Mouse (Mus musculus) c-Kit-positive CD71-positive TER-119-positive erythroid progenitor cells, embryonic 14.5 days (primary cell): Measurements from ENCODE around the gene Zdhhc11.

Experiments used
- DNase-seq: peaks from one replicate; pipeline ENCODE4 v3.0.0-alpha.2; 2013; ENCODE audit warnings: low spot score

Gene Zdhhc11

GRCm38 (mm10) chr13:73963551-73963950, at the start of gene Zdhhc11:
Gene Zdhhc11 (plus strand): TSS chr13:73963851.
- DNase-seq, result no peak

DNA sequence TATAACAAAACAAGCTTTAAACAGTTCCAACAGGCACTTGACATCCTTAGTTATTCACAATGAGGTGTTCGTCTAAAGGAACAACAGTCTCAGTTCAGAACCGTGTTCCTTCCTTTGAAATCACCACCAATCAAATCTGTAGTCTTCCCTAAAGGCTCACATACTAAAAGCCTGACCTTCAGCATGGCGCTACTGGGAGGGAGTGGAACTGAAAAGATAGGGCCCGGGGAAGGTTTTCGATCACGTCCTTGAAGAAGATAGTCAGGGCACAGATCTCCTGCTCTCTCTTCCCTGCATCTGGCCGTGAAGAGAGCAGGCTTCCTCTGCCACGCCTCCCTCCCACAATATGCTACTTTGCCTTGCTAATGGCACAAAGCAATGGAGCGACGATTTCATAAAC, 31.4 kb upstream of the Zdhhc11 start:
- DNase-seq, result no peak

- DNase-seq, result peak; percentile 34
Observed at GRCm38 (mm10) chr13:73936938-73937320, 26.7 kb upstream of the Zdhhc11 start.

DNA sequence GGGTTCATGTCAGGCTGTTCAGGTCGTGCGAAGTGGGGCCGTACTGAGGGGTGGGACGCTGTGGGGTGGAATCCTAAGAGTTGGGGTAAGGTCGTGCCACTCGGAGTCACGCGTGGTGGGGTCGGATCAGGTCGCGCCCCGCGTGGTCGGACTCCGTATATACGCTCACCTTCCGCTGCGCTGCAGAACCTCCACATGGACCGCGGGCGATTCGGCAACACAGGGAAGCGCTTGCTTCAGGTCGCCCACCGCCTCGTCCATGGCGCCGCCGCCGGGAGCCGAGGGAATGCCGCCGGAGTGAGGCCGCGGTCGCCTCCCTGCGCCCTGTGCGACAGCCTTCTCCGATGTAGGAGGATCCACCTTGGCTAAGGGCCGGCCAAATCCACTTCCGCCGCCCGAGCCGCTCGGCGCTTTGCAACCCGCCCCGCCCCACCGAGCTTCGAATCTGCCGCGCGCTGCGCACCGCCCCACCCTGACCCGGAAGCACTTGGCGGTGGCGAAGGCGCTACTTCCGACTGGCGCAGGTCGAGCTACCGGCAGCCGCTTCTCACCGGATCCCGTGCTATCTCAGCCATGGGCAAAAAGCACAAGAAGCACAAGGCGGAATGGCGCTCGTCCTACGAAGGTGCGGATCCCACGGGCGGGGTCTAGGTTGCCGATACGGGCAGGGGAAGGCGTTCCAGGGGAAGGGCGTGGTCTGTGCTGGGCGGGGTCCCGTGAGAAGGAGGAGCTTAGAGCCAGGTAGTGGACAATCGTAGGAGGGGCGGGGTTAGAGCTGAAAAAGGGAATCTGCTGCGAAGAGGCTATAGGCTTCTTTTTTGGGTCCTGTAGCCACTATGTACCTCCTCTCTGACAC, 26.1 kb upstream of the Zdhhc11 start, which contains the start of the genes Trip13 and Brd9:
Trip13 (minus strand) TSS at position 464 of the 856 bp plus-strand sequence.
Brd9 (plus strand) TSS at position 491 of the 856 bp plus-strand sequence.
- peak; percentile 90 for DNase-seq

- no peak for DNase-seq
Observed at GRCm38 (mm10) chr13:73938177-73938560, 25.5 kb upstream of the Zdhhc11 start.

DNA sequence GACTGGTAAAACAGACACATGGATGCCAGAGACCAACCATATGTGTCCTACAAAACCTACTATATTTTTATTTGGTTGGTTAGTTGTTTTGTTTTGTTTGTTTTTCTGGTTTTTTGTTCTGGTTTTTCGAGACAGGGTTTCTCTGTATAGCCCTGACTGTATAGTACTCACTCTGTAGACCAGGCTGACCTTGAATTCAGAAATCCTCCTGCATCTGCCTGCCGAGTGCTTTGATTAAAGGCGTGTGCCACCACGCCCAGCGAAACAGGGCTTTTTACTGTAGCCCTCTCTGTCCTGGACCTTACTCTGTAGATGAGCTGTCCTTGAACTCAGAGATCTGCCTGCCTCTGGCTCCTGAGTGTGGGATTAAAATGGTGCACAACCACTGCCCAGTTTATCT, 24.6 kb upstream of the Zdhhc11 start:
- DNase-seq, result no peak

DNA sequence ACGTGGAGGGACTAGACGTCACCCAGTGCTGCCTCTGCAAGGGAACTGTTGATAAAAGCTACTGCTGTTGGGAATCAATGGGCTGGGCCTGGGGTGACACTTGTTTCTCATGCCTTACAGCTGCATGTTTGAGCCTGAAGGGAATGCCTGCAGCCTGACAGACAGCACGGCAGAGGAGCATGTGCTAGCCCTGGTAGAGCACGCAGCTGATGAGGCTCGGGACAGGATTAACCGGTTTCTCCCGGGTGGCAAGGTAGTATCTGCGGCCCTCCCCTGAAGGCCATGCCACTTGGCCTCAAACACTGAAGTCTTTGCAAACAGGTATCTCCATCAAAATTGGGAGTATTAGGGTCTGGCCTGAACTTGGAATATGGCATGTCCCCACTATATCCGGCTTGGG, 19.0 kb upstream of the Zdhhc11 start:
- DNase-seq, result no peak

DNA sequence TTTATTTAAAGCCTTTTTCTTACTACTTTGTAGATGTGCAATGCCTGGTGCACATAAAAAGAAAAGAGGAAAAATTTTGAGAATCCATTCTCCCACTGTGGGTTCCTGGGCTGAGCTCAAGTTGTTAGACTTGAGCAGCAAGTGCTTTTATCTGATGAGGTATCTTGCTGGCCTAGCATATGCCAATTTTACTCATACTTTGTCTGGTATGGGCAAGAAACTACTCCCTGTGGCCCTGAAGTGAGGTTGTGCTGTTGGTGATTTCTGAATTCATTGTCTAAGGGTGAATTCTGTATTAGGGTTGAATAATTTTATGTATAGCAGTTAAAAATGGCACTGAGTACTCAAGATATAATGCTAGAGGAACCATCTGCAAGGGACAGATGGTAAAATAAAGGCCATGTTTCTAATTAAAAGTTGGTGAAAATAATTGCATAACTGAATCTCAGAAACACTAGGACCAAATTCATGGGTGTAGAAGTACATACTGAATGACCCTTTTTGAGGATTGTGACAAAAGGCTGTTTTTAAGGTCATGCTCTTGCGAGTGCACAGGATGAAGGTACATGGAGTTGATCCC, 10.0 kb upstream of the Zdhhc11 start:
- DNase-seq, result no peak

GRCm38 (mm10) chr13:73954666-73955065, 9.0 kb upstream of the Zdhhc11 start:
- DNase-seq, result no peak

DNA sequence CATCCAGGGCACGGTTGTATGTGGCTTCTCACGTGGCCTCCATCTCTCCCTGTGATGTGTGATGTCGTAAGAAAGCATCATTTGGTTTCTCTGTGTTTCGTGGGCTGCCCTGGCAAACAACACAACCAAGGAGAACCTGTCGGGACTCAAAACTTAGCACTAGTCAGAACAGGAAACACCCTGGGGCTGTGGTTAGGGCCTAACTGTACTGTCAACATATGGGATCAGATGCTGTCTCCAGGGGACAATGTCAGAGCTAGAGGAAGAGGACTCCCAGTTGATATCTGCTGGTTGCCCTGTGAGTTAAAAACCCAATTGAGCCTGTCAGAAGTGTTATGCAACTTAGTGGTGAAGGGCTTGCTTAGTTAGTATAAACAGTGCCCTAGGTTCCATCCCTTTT, 8.1 kb upstream of the Zdhhc11 start:
- no peak for DNase-seq

DNA sequence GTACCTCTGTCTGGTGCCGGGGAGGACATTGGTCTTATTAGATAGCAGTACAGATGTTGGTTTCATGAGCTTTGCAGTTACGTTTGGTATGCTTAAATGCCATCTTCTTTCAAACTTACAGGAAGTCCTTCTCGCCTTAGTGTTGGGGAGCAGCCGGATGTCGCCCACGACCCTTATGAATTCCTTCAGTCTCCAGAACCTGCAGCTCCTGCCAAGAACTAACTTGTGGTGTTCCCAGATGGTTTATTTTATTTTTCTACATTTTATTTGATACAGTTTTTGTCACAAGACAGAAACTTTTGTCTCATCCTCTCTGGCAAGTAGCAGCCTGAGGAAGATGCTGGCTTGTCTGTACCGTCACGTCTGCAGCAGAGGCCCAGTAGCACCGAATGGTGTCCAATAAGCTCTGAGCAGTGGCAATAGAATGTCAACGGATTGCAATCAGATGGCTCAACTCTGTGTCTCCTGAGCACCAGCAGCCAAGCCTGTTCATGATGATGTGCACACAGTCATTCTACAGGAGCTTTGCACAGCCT, 3.5 kb upstream of the Zdhhc11 start:
- DNase-seq, result no peak

- no peak for DNase-seq
Observed at GRCm38 (mm10) chr13:73961177-73961576, 2.5 kb upstream of the Zdhhc11 start.

DNA sequence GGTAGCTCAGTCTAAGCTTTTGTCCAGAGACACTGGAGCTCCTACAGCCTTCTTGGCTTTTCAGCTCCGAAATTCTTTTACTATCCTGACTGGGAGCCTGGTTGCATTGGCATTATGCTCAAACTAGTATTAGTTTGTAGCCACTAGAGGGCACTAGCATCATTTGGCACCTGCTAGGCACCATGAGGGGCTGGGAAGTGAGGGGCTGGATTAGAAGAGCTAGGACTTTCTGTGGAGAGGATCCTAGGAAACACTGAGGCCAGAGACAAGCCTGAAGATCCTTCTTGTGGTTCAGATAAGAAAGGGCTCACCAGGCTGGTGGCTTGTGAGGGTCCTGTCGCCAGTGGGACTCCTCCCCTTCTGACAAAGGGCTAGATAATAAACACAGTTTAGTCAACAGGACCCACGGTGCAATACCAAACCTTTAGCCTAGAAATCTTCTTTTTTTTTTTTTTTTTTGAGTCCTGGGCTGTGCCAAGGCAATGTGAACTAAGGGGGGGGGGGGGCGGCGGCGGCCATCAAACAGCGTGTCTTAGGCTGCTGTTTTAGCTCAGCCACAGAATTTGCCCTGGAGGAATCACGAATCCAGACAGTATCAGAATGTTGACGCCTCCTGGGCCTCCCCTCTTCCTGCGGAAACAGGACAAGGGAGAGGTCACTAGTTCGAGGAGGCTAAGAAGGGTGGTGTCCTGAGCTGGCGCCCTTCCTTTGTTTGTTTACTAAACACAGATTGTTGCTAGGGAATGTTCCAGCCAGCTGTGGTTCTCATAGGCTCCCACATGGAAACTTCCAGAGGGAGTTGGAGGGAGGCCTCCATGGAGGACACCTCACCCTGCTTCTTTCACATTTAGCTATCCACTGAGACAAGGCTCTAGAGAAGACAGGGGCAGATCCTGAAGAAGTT, 7.1 kb downstream of the Zdhhc11 start:
- DNase-seq, result peak; percentile 50

DNA sequence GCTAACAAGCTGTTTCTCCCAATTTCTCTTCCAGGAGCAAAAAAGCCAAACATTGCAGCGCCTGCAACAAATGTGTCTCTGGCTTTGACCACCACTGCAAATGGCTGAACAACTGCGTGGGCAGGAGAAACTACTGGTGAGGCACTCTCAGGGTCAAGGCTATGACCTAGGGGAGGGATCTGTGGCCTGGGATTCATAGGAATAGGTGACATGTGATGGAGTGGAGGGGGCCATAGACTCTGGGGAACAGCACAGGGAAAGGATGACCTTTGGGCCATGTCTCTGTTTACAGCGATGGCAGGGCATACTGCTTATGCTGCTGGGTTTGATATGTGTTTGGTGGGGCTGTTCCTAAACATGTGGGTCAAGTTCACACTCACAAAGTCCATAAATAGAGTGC, 10.9 kb downstream of the Zdhhc11 start:
- DNase-seq, result no peak

- no peak for DNase-seq
Observed at GRCm38 (mm10) chr13:73976935-73977334, 13.3 kb downstream of the Zdhhc11 start.

DNA sequence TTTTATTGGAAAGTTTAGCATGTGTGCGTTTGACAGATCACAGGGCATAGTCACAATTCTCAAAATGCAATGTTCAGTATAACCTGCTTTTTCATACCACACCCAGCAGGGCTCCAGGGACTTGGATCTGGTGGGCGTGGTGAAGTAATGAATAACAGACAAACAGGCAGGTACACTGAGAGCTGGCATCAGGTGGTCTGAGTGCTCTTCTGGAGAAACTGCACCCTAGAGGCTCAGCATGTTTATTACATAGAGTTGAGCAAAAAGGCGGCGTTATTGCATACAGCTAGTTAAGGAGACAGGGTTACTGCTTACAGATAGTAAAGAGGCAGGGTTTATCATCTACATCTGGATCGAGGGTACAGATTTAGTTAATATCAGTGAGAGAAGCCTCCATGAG, 26.7 kb downstream of the Zdhhc11 start:
- peak; percentile 30 for DNase-seq

GRCm38 (mm10) chr13:73990761-73991160, 27.1 kb downstream of the Zdhhc11 start:
- peak; percentile 65 for DNase-seq

DNA sequence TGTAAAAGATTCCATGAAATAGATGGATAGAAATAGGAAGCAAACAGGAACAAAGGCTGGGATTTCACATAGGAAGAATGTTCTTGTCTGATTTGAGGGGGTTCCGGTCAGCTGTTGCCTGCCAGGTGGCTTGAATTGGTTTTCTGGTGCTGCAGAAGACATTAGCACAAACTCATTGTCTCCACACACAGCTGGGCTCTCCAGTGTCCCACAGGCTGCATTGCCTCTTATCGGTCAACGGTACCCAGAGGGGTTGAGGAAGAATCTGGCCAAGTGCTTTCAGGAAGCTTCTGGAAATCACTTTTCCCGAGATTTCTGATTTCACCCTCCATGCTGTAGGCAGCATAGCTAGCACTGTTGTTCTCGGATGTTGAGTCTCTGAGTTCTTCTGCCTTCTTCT, 27.6 kb downstream of the Zdhhc11 start:
- DNase-seq, result no peak

GRCm38 (mm10) chr13:73996456-73996855, 32.8 kb downstream of the Zdhhc11 start:
- DNase-seq, result no peak

- no peak for DNase-seq
Observed at GRCm38 (mm10) chr13:74000519-74000918, 36.9 kb downstream of the Zdhhc11 start.

DNA sequence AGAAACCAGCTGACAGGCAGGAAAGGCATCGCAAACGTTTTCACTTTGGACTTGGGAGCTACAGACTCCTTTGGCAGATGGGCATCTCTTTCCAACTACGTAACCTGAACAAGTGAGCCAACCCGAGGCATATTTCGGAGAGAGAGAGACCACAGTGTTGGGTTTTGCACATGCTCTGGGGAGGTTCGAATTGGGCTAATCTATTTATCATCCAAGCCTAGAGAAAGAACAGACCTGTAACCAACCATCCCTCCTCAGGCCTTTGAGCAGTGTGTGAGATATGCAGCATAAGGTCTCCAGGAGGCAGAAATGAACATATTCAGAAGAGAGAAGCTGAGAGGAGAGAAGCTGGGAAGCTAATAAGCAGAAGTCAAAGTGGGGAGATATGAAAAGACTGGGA, 37.3 kb downstream of the Zdhhc11 start:
- no peak for DNase-seq

- DNase-seq, result no peak
Observed at GRCm38 (mm10) chr13:74001492-74001891, 37.8 kb downstream of the Zdhhc11 start.
